ENCODE assay signal across 16 mouse cellular contexts in genomic region chr1:106230313-106230712, GRCm38 (mm10). TPM values are rescaled to one million over a fixed set of nuclear protein-coding genes. Genes with fewer than 3 reads are reported as not detected.
DNase-seq lines count a peak whose midpoint lies in the region; ATAC-seq and TF ChIP-seq lines count a peak whose summit lies in the region.
"Had no signal": no experiment of that assay in that cellular context is flagged by ENCODE, and none has a peak within 500 bp of the region (broad histone marks: within the 10 kb centered on the region; RNA-seq: fewer than 3 reads in every experiment).

No protein-coding gene starts in this region.

- no peak overlapping the region for H3K9ac ChIP-seq in heart, adult 2 months (ENCODE audit: low read depth, low read length)
- H3K9ac ChIP-seq in lung, postnatal 0 days (replicated peaks; ENCODE audit: low read depth), result no peak overlapping the region
- H3K9ac ChIP-seq in intestine, embryonic 16.5 days (ENCODE audit: low read depth, low read length), result no peak overlapping the region
- H3K9ac ChIP-seq: limb, embryonic 15.5 days had no signal

- no peaks in the 10 kb centered on the region for H3K27me3 ChIP-seq in heart, adult 2 months (ENCODE audit: control insufficient read depth, insufficient read depth, low read length)
- no peaks in the 10 kb centered on the region for H3K27me3 ChIP-seq in heart, embryonic 10.5 days (ENCODE audit: insufficient read depth, poor library complexity, severe bottlenecking)
- no peaks in the 10 kb centered on the region for H3K27me3 ChIP-seq in lung, postnatal 0 days (replicated peaks; ENCODE audit: insufficient read depth, low read length)
- no peaks in the 10 kb centered on the region for H3K27me3 ChIP-seq in intestine, embryonic 16.5 days (replicated peaks; ENCODE audit: control insufficient read depth, insufficient read depth, low read length)
- H3K27me3 ChIP-seq: limb, embryonic 15.5 days had no signal

- no peak for TF ChIP-seq CTCF in heart, adult 2 months (IDR thresholded peaks at IDR 0.05)
- no peak for TF ChIP-seq CTCF in lung, postnatal 0 days (IDR thresholded peaks at IDR 0.05)

- peaks cover 6% of the 10 kb centered on the region for H3K79me2 ChIP-seq in heart, adult 2 months (replicated peaks; ENCODE audit: control insufficient read depth, insufficient read depth, low read length)

- TF ChIP-seq EP300 in heart, adult 2 months (IDR thresholded peaks at IDR 0.05; ENCODE audit: insufficient read depth, low read depth, low read length), result no peak
- no peak for TF ChIP-seq EP300 in lung, postnatal 0 days (IDR thresholded peaks at IDR 0.05)

- no peak overlapping the region for H3K4me2 ChIP-seq in lung, postnatal 0 days (replicated peaks; ENCODE audit: low read depth, low read length)
- no peak overlapping the region for H3K4me2 ChIP-seq in intestine, embryonic 16.5 days (ENCODE audit: low read depth, low read length)
- H3K4me2 ChIP-seq: limb, embryonic 15.5 days had no signal

- DNase-seq in cerebellum, adult 11-12 months, result peak; percentile 35
- DNase-seq in cerebellum, postnatal 14 days, result no peak
- peak; percentile 22 to 33 for DNase-seq in heart, adult 2 months
- no peak for DNase-seq in heart, embryonic 10.5 days (ENCODE audit: low spot score)
- peak; percentile 37 to 58 for DNase-seq in kidney, postnatal 36 days
- no peak for DNase-seq in kidney, postnatal 4 days
- peak; percentile 27 for DNase-seq in lung, postnatal 0 days (ENCODE audit: low spot score)
- DNase-seq: adrenal gland, adult 2 months; embryo, embryonic 11 days; heart, postnatal 4 days; midbrain, embryonic 14.5 days; right cerebral cortex, postnatal 4 days; thymus, postnatal 25 days had no signal

- no peak overlapping the region for H3K4me3 ChIP-seq in heart, adult 2 months
- no peak overlapping the region for H3K4me3 ChIP-seq in heart, embryonic 10.5 days
- no peak overlapping the region for H3K4me3 ChIP-seq in lung, postnatal 0 days (ENCODE audit: low read depth, low read length)
- no peak overlapping the region for H3K4me3 ChIP-seq in intestine, embryonic 16.5 days (ENCODE audit: low read length)
- H3K4me3 ChIP-seq: limb, embryonic 15.5 days had no signal

- no peak overlapping the region for H3K27ac ChIP-seq in heart, adult 2 months
- H3K27ac ChIP-seq in heart, embryonic 10.5 days, result no peak overlapping the region
- H3K27ac ChIP-seq in lung, postnatal 0 days (ENCODE audit: low read length), result no peak overlapping the region
- no peak overlapping the region for H3K27ac ChIP-seq in intestine, embryonic 16.5 days (ENCODE audit: low read length)
- H3K27ac ChIP-seq: limb, embryonic 15.5 days had no signal

- peaks cover 20% of the 10 kb centered on the region for H3K4me1 ChIP-seq in heart, adult 2 months (ENCODE audit: control insufficient read depth, insufficient read depth, low read length)
- H3K4me1 ChIP-seq in heart, embryonic 10.5 days, result 0 out of 2 replicates have a peak, but pooled peaks cover 9% of the 10 kb centered on the region
- H3K4me1 ChIP-seq in lung, postnatal 0 days (ENCODE audit: insufficient read depth, low read depth, low read length), result no peaks in the 10 kb centered on the region
- H3K4me1 ChIP-seq in intestine, embryonic 16.5 days (ENCODE audit: control insufficient read depth, insufficient read depth, low read length), result no peaks in the 10 kb centered on the region

- intact Hi-C loops in heart, adult 2 months (cut with DNase I), result no loop called here

- peaks cover 9% of the 10 kb centered on the region for H3K36me3 ChIP-seq in heart, adult 2 months (ENCODE audit: control insufficient read depth, insufficient read depth, low read length)
- no peaks in the 10 kb centered on the region for H3K36me3 ChIP-seq in heart, embryonic 10.5 days
- no peaks in the 10 kb centered on the region for H3K36me3 ChIP-seq in lung, postnatal 0 days (ENCODE audit: insufficient read depth, low read length)
- no peaks in the 10 kb centered on the region for H3K36me3 ChIP-seq in intestine, embryonic 16.5 days (ENCODE audit: control insufficient read depth, insufficient read depth, low read length)
- H3K36me3 ChIP-seq: limb, embryonic 15.5 days had no signal

- H3K9me3 ChIP-seq in heart, embryonic 10.5 days, result no peaks in the 10 kb centered on the region
- no peaks in the 10 kb centered on the region for H3K9me3 ChIP-seq in lung, postnatal 0 days (ENCODE audit: low read length)
- H3K9me3 ChIP-seq in intestine, embryonic 16.5 days (ENCODE audit: control insufficient read depth, low read length), result no peaks in the 10 kb centered on the region
- H3K9me3 ChIP-seq: limb, embryonic 15.5 days had no signal

- WGBS in heart, adult 2 months, result 32% methylated on average over 3 of the region's 3 CpGs
- WGBS in heart, embryonic 10.5 days, result 89% methylated on average over 3 of the region's 3 CpGs
- 49% methylated on average over 3 of the region's 3 CpGs for WGBS in lung, postnatal 0 days
- WGBS in intestine, embryonic 16.5 days, result 80% methylated on average over 3 of the region's 3 CpGs

- ATAC-seq in lung, postnatal 0 days, result no peak
- no peak for ATAC-seq in intestine, embryonic 16.5 days
- ATAC-seq: hindbrain, embryonic 16.5 days had no signal

- TF ChIP-seq POLR2A in heart, adult 2 months (IDR thresholded peaks at IDR 0.05; ENCODE audit: insufficient read depth, low read depth, low read length), result no peak

RNA-seq across cellular contexts. Expression of gene Phlpp1, which starts 58.8 kb away (rescaled TPM):
- 10 to 100 TPM; 16.3 to 17.2 TPM for total RNA-seq in heart, adult 2 months (2021)
- polyA plus RNA-seq in heart, adult 2 months (2012; rRNA removed), result 9.6 and 15.6 TPM in 2 replicates
- polyA plus RNA-seq in heart, embryonic 10.5 days (2016; fragmentation: Nextera tagmentation; extraction: Ambion mirVana), result 4.2 and 4.5 TPM in 2 replicates
- polyA plus RNA-seq in lung, postnatal 0 days (2015; fragmentation: Nextera tagmentation; extraction: Ambion mirVana), result 4.3 and 5.0 TPM in 2 replicates
- polyA plus RNA-seq in intestine, embryonic 16.5 days (2015; fragmentation: Nextera tagmentation; extraction: Ambion mirVana), result 2.7 and 2.9 TPM in 2 replicates

Comparison
In these comparisons a context has a peak if more than half of its experiments do, and no peak if none do; other contexts are left out.
1. DNase-seq: peak in cerebellum, adult 11-12 months (single experiment), heart, adult 2 months (2 of 2), kidney, postnatal 36 days (2 of 2) and lung, postnatal 0 days (single experiment); none in cerebellum, postnatal 14 days (0 of 2), heart, embryonic 10.5 days (single experiment) and kidney, postnatal 4 days (0 of 2).